Mouse (Mus musculus) T-helper 2 cell (primary cell): ENCODE measurements around the gene Magohb.

Experiments used
- in situ Hi-C: fragments of 300-600 bp; cut with MboI, MseI; formaldehyde crosslinking; loops from one replicate; pipeline ENCODE4 v1.15.1; 2025; ENCODE audit warnings: high pct_unique_total_duplicates

The Magohb gene

DNA sequence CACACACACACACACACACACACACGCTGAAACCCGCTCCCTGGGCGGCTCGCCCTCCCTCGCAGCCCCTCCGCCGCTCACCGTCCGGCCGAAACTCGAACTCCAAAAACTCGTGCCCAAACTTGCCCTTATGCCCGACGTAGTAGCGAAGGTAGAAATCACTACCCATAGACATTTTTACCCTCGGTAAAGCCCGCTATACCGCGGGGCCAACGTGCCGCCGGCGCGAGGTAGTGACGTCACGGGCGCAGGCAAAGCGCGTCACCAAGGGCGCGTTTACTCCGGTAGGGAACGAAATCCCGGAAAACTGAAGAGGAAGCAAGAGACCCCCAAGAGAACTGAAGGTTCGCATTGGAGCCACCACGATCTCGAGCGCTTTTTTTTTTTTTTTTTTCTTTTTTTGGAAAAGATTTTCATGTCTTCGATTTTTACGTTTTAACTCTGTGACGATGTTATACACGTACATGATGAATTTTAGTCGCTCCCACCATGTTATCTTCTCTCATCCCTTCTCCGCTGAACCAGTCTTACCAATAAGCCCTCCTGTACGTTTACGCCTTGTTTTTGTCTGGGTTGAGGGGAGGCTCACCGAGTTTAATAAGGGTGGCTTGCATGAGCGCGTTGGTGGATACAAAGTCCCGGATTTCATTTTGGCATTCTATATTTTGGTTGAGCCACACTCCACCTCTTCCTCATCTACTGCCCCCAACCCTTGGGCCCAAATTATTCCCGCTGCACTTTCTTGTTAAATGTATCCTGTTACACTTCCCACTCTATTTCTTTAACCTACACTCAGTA, at the start of gene Magohb:
Gene Magohb, minus strand, starts transcription at position 254 of the 798 bp plus-strand sequence.
- in situ Hi-C loops, result loop anchor here (25.0 kb wide), 1 partner anchor 1731 kb away; no protein-coding TSS in a partner anchor

DNA sequence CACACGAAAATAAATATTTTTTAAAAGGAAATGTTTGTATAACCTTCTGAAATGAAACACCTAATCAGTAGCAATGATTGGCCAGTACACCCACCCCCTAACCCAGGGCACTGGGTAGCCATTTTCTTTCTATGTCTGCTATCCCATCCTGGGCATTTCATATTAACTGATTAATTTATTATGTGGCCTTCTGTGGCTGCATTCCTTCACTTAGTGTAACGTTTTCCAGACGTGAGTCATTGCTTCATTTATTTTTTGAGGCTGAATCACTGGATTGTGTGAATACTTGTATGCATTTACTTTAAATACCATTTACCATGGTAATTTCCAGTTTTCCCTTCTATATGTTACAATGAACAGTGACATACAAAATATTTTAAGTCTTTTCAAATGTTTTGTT, 47.0 kb upstream of the Magohb start:
- in situ Hi-C loops, result no loop called here

DNA sequence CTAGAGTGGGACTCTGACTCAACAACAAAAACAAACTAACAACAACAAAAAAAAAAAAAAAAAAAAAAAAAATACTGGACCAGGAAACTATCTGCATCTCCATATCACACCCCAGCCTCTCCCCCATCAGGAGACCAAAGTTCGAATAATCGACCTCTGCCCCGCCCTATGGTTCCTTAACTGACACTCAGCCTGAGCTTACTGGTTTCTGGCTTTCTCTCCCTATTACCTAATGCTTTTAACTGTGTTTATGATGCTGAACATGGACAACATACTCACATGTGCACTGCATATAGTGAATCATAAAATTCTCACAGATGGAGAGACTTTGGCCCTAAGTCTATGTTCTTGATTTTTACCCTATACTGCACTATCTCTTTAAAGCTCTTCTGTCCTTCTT, 46.3 kb upstream of the Magohb start:
- in situ Hi-C loops, result no loop called here

GRCm38 (mm10) chr6:131338787-131339186, 45.7 kb upstream of the Magohb start:
- in situ Hi-C loops, result no loop called here

- in situ Hi-C loops, result no loop called here
Measured at GRCm38 (mm10) chr6:131327076-131327475, 34.0 kb upstream of the Magohb start.

GRCm38 (mm10) chr6:131321854-131322639, 29.0 kb upstream of the Magohb start:
- in situ Hi-C loops, result no loop called here

GRCm38 (mm10) chr6:131316155-131317101, 23.4 kb upstream of the Magohb start:
- in situ Hi-C loops, result no loop called here

DNA sequence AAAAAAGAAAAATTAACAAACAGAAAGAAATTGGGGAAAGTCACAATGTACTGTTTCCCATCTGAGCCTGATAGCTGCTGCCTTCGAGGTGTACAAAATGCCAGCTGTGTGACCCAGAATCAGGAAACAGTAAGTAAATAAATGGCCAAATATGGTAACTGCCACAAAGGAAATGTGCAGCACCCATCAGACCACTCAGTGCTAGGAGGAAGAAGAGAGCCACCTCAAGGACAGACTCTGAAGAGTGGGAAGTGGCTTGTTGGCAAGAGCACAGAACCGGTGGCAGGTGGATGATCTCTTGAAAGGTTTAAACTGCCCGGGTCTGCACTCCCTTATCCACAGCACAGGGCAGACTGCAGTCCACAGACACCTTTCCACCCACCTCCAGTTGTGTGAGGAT, 15.0 kb upstream of the Magohb start:
- in situ Hi-C loops, result no loop called here

DNA sequence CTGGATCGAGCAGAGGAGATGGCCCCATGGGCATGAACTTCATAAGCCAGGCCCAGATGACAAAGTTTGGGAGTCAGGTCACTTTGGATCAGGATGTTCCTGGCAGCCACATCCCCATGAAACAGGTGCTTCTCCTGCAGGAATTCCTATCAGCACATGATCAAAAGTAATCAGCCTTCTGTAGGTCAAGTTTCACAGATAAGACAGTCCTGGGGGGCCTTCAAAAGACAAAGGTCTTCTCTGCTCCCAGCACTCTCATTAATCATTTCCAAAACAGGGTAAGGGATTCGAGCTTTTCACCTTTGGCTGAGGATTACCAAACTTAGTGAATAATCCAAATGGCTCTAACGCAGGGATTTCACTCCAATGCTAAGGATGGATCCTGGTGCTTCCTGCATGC, 11.7 kb upstream of the Magohb start:
- in situ Hi-C loops, result no loop called here

GRCm38 (mm10) chr6:131298531-131298930, 5.5 kb upstream of the Magohb start:
- in situ Hi-C loops, result loop anchor here (25.0 kb wide), 1 partner anchor 1736 kb away; no protein-coding TSS in a partner anchor

- in situ Hi-C loops, result loop anchor here (25.0 kb wide), 1 partner anchor 1732 kb away; no protein-coding TSS in a partner anchor
Measured at GRCm38 (mm10) chr6:131294435-131295112, 1.5 kb upstream of the Magohb start.

GRCm38 (mm10) chr6:131293916-131294315, 872 bp upstream of the Magohb start:
- in situ Hi-C loops, result loop anchor here (25.0 kb wide), 1 partner anchor 1732 kb away; no protein-coding TSS in a partner anchor

DNA sequence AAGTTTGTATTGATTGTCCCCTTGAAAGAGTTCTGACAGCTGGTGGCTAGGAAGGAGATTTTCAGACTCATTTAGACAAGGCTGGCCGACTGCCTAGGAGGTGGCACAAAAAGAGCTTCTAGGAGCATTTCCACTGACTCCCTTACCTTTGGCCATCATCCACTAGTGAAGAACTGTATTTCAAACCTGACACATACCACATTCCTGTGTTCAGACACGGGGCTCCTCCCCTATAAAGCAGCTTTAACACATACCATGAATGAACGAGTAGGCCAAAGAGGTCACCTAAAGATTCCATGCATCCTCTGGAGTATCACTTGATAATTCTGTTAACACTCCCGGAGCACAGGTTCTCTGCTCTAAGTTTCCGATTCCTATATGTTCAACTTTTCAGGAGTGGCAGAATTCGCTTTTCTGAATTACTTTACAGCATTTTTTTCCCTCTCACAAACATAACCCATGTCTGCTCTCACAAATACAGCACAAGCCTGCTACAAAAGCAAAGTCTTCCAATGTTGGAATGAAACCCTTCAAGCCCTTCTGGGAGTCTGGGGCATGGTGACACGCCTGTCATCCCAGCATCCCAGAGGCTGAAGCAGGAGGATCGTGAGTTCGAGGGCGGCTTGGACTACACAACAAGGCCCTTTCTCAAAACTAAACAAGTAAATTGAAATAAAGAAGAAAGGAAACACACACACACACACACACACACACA, 611 bp downstream of the Magohb start:
- in situ Hi-C loops, result loop anchor here (25.0 kb wide), 1 partner anchor 1730 kb away; no protein-coding TSS in a partner anchor

GRCm38 (mm10) chr6:131290430-131290829, 2.6 kb downstream of the Magohb start:
- in situ Hi-C loops, result loop anchor here (25.0 kb wide), 1 partner anchor 1728 kb away; no protein-coding TSS in a partner anchor

- in situ Hi-C loops, result loop anchor here (25.0 kb wide), 1 partner anchor 1716 kb away; no protein-coding TSS in a partner anchor
Measured at GRCm38 (mm10) chr6:131278160-131278559, 14.9 kb downstream of the Magohb start.

- in situ Hi-C loops, result loop anchor here (25.0 kb wide), 1 partner anchor 1714 kb away; no protein-coding TSS in a partner anchor
Measured at GRCm38 (mm10) chr6:131276659-131277058, 16.4 kb downstream of the Magohb start.

GRCm38 (mm10) chr6:131272311-131272710, 20.7 kb downstream of the Magohb start:
- in situ Hi-C loops, result no loop called here

GRCm38 (mm10) chr6:131270312-131270711, 22.7 kb downstream of the Magohb start:
- in situ Hi-C loops, result no loop called here

DNA sequence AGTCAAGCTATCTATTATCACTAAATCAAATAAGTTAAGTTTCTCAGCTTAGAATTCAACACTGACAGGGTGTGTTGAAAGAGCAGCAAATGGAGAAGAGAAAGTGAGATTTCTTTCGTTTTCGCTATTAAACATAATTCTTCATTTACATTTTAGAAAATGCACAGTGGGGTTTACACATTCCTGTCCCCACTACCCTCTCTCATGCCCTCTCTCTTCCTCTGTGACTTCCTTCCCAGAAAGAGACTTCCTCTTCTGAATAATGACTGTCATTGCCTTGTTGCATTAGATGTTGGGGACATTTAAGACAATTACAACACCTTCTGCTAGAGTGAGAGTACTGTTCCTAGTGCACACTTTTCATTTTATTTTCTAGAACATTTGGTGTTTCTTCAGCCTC, 23.4 kb downstream of the Magohb start:
- in situ Hi-C loops, result no loop called here

- in situ Hi-C loops, result no loop called here
Measured at GRCm38 (mm10) chr6:131264175-131264574, 28.9 kb downstream of the Magohb start.
